Mouse (Mus musculus) testis, adult 2 months (tissue): ENCODE results near the gene Slc34a3. TPM values are rescaled to one million over a fixed set of nuclear protein-coding genes. Genes with fewer than 3 reads are reported as not detected.

Experiments
- H3K27ac ChIP-seq: fragments of 200-500 bp; 2 replicates; pipeline ENCODE4 v1.5.1; 2012; ENCODE audit warnings: low read depth, low read length; ENCODE audit not compliant: control insufficient read depth, insufficient read depth
- H3K27me3 ChIP-seq: fragments of 200-500 bp; 2 replicates; pipeline ENCODE4 v1.6.1; 2012; ENCODE audit warnings: mild to moderate bottlenecking, low read length, moderate library complexity; ENCODE audit not compliant: control insufficient read depth, insufficient read depth
- H3K36me3 ChIP-seq: fragments of 200-500 bp; 2 replicates; pipeline ENCODE4 v1.6.1; 2012; ENCODE audit warnings: mild to moderate bottlenecking, low read length; ENCODE audit not compliant: control insufficient read depth, insufficient read depth
- H3K4me1 ChIP-seq: fragments of 200-500 bp; 2 replicates; pipeline ENCODE4 v1.6.1; 2012; ENCODE audit warnings: low read length; ENCODE audit not compliant: control insufficient read depth, insufficient read depth
- H3K4me3 ChIP-seq: fragments of 200-500 bp; 2 replicates; pipeline ENCODE4 v1.5.1; 2012; ENCODE audit warnings: low read depth, mild to moderate bottlenecking, low read length, moderate library complexity, mixed read lengths; ENCODE audit not compliant: control insufficient read depth
- CTCF ChIP-seq: fragments of 200-500 bp; IDR thresholded peaks from 2 replicates; pipeline ENCODE4 v1.5.1; 2012; ENCODE audit warnings: low read depth, mild to moderate bottlenecking, inconsistent platforms, low read length, moderate library complexity; ENCODE audit not compliant: control insufficient read depth, insufficient read depth, insufficient replicate concordance
- POLR2A ChIP-seq: fragments of 200-500 bp; IDR thresholded peaks from 2 replicates; pipeline ENCODE4 v1.6.1; 2012; ENCODE audit warnings: low read depth, mild to moderate bottlenecking, inconsistent platforms, low read length, moderate library complexity; ENCODE audit not compliant: control insufficient read depth
- polyA plus RNA-seq: library from polyadenylated mRNA; depleted of rRNA; stranded (reverse); fragments of >200 nt; gene quantifications from 2 replicates; pipeline ENCODE4 v1.2.3, GENCODE M21; 2012

Gene Slc34a3
- polyA plus RNA-seq, 1 experiment, result 0.48 TPM

GRCm38 (mm10) chr2:25243342-25243741, 9.2 kb upstream of the Slc34a3 start:
- peaks cover 23% of the 10 kb centered on the region for H3K4me1 ChIP-seq
- no peak overlapping the region for H3K4me3 ChIP-seq
- TF ChIP-seq POLR2A (no peak), CTCF (no peak)
- H3K27ac ChIP-seq, result no peak overlapping the region
- no peaks in the 10 kb centered on the region for H3K27me3 ChIP-seq
- no peaks in the 10 kb centered on the region; the same call in 1 of the 2 replicates for H3K36me3 ChIP-seq

- Histone ChIP-seq H3K4me3 (peak within 1 kb of the TSS; percentile 72), H3K4me1 (peaks cover 23% of the 10 kb centered on the region), H3K27me3 (no peaks in the 10 kb centered on the region), H3K36me3 (no peaks in the 10 kb centered on the region; the same call in 1 of the 2 replicates), H3K27ac (no peak within 1 kb of the TSS)
- no peak for TF ChIP-seq POLR2A
- no peak for TF ChIP-seq CTCF
These were observed 7.9 kb upstream of the Slc34a3 start, which contains the start of the genes Rnf208 and Cysrt1 for GRCm38 (mm10) chr2:25242101-25242506. Gene Rnf208, plus strand, starts transcription at chr2:25242255. Gene Cysrt1, minus strand, starts transcription at chr2:25242452.

GRCm38 (mm10) chr2:25241438-25241775, 7.2 kb upstream of the Slc34a3 start:
- H3K36me3 ChIP-seq, result no peaks in the 10 kb centered on the region
- H3K27me3 ChIP-seq, result no peaks in the 10 kb centered on the region

GRCm38 (mm10) chr2:25240723-25241437, 6.7 kb upstream of the Slc34a3 start:
- peaks cover 23% of the 10 kb centered on the region for H3K4me1 ChIP-seq
- TF ChIP-seq CTCF, result no peak
- TF ChIP-seq POLR2A, result no peak
- peak overlapping the region; percentile 25 for H3K4me3 ChIP-seq
- no peaks in the 10 kb centered on the region for H3K36me3 ChIP-seq
- H3K27me3 ChIP-seq, result no peaks in the 10 kb centered on the region
- no peak overlapping the region for H3K27ac ChIP-seq

More at GRCm38 (mm10) chr2:25241438-25241775, 7.2 kb upstream of the Slc34a3 start:
- Histone ChIP-seq H3K27ac (no peak overlapping the region), H3K4me1 (peaks cover 23% of the 10 kb centered on the region), H3K4me3 (peak overlapping the region; percentile 8; the same call in 1 of the 2 replicates)
- no peak for TF ChIP-seq POLR2A
- no peak for TF ChIP-seq CTCF

GRCm38 (mm10) chr2:25240310-25240709, 6.1 kb upstream of the Slc34a3 start:
- H3K27me3 ChIP-seq, result no peaks in the 10 kb centered on the region
- H3K36me3 ChIP-seq, result no peaks in the 10 kb centered on the region
- TF ChIP-seq CTCF, result no peak
- no peak for TF ChIP-seq POLR2A
- H3K4me1 ChIP-seq, result peaks cover 23% of the 10 kb centered on the region
- no peak overlapping the region; the same call in 1 of the 2 replicates for H3K27ac ChIP-seq
- peak overlapping the region; percentile 25 for H3K4me3 ChIP-seq

GRCm38 (mm10) chr2:25239766-25240165, 5.6 kb upstream of the Slc34a3 start:
- TF ChIP-seq CTCF, result no peak
- TF ChIP-seq POLR2A, result no peak
- Histone ChIP-seq H3K36me3 (no peaks in the 10 kb centered on the region), H3K27ac (no peak overlapping the region), H3K4me1 (peaks cover 23% of the 10 kb centered on the region), H3K27me3 (no peaks in the 10 kb centered on the region), H3K4me3 (no peak overlapping the region)

- H3K4me3 ChIP-seq, result no peak overlapping the region
- H3K4me1 ChIP-seq, result peaks cover 23% of the 10 kb centered on the region
- H3K36me3 ChIP-seq, result no peaks in the 10 kb centered on the region
- no peaks in the 10 kb centered on the region for H3K27me3 ChIP-seq
- no peak overlapping the region for H3K27ac ChIP-seq
- TF ChIP-seq POLR2A (no peak), CTCF (no peak)
These were observed 3.9 kb upstream of the Slc34a3 start for GRCm38 (mm10) chr2:25238106-25238505.

GRCm38 (mm10) chr2:25237522-25237921, 3.4 kb upstream of the Slc34a3 start:
- Histone ChIP-seq H3K27me3 (no peaks in the 10 kb centered on the region), H3K27ac (no peak overlapping the region), H3K4me1 (peaks cover 18% of the 10 kb centered on the region), H3K36me3 (no peaks in the 10 kb centered on the region), H3K4me3 (no peak overlapping the region)
- TF ChIP-seq POLR2A, result no peak
- no peak for TF ChIP-seq CTCF
